Mouse (Mus musculus) neural tube, embryonic 12.5 days (tissue): ENCODE results near the gene Phb2. TPM values are rescaled to one million over a fixed set of nuclear protein-coding genes. Genes with fewer than 3 reads are reported as not detected.

Experiments used
- ATAC-seq: fragments of 200-750 bp; cut with Nextera tagmentation; 2 replicates; pipeline ENCODE4 v1.8.0; 2017; ENCODE audit warnings: low read depth, mild to moderate bottlenecking, moderate TSS enrichment, moderate library complexity; ENCODE audit not compliant: low FRiP score
- H3K27ac ChIP-seq: fragments of 300-500 bp; sonication (generic); 2 replicates; pipeline ENCODE4 v1.5.1; 2016
- H3K27me3 ChIP-seq: fragments of 300-500 bp; sonication (generic); replicated peaks from 2 replicates; pipeline ENCODE4 v1.6.1; 2016; ENCODE audit warnings: mild to moderate bottlenecking
- H3K36me3 ChIP-seq: fragments of 300-500 bp; sonication (generic); 2 replicates; pipeline ENCODE4 v1.6.1; 2016; ENCODE audit warnings: mild to moderate bottlenecking
- H3K4me1 ChIP-seq: fragments of 300-500 bp; sonication (generic); 2 replicates; pipeline ENCODE4 v1.6.1; 2016
- H3K4me2 ChIP-seq: fragments of 300-500 bp; sonication (generic); replicated peaks from 2 replicates; pipeline ENCODE4 v1.6.1; 2016; ENCODE audit warnings: mild to moderate bottlenecking
- H3K4me3 ChIP-seq: fragments of 300-500 bp; sonication (generic); 2 replicates; pipeline ENCODE4 v1.5.1; 2016
- H3K9ac ChIP-seq: fragments of 300-500 bp; sonication (generic); 2 replicates; pipeline ENCODE4 v1.6.1; 2016; ENCODE audit warnings: mild to moderate bottlenecking
- H3K9me3 ChIP-seq: fragments of 300-500 bp; sonication (generic); 2 replicates; pipeline ENCODE4 v1.6.1; 2016; ENCODE audit warnings: mild to moderate bottlenecking
- WGBS: fragments of 180-500 bp; shearing (Covaris S2); methylation state at CpG from one replicate; pipeline ENCODE4 v1.1.7; 2016; 5-methylcytosine and 5-hydroxymethylcytosine counted together
- polyA plus RNA-seq: library from polyadenylated mRNA; unstranded; fragments of >200 nt; fragmentation: Nextera tagmentation; extraction: Ambion mirVana; gene quantifications from 2 replicates; pipeline ENCODE4 v1.2.1, GENCODE M21; 2016

Gene Phb2
- polyA plus RNA-seq = 312 and 315 TPM in 2 replicates

DNA sequence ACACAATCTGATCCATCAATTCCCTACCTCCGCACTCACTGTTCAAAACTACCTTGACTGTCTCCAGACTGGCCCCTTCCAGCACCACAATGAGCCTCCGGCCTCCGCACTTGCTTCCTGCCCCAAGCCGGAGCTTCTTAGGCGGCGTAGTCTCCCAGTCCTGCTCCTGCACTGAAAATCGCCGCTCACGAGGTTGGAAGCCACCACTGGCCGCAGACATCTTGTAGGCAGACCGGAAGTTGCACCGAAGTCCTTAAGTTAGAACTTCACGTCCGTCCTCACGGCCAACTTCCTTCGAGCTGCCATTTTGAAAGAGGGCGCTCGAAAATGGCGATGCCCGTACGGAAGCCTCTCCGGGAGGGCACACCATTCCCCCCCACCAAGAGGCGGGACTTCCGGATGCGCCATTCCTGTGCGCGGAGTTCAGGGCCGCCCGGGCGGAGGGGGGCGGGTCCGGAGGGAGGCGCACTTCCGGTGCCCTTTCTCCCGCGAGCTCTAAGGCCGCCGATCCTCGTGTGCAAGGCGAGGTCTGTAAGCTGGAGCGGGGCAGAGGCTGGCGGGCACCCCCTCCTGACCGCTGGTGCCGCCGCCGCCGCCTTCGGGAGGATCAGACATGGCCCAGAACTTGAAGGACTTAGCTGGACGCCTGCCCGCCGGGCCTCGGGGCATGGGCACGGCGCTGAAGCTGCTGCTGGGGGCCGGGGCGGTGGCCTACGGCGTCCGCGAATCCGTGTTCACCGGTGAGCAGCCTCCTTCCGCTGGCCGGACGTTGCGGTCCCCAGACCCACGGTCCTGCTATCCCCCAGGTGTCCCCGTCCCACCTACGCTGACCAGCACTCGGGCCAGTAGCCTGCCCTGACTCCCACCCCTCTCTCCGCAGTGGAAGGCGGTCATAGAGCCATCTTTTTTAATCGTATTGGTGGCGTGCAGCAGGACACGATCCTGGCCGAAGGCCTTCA lies at the start of gene Phb2, which contains the start of gene Emg1:
TSS of gene Phb2 (plus strand) at position 513 of the 959 bp plus-strand sequence.
TSS of gene Emg1 (minus strand) at position 355 of the 959 bp plus-strand sequence.
- ATAC-seq = peak; percentile 96
- under 1% methylated on average over 76 of the region's 76 CpGs for WGBS
- Histone ChIP-seq H3K36me3 (peaks cover 49% of the 10 kb centered on the region), H3K9me3 (no peaks in the 10 kb centered on the region), H3K27me3 (no peaks in the 10 kb centered on the region), H3K4me3 (peak within 1 kb of the TSS; percentile 94), H3K4me2 (peak within 1 kb of the TSS; percentile 97), H3K4me1 (peaks cover 36% of the 10 kb centered on the region), H3K27ac (peak within 1 kb of the TSS; percentile 38; the same call in 1 of the 2 replicates), H3K9ac (peak within 1 kb of the TSS; percentile 91)

DNA sequence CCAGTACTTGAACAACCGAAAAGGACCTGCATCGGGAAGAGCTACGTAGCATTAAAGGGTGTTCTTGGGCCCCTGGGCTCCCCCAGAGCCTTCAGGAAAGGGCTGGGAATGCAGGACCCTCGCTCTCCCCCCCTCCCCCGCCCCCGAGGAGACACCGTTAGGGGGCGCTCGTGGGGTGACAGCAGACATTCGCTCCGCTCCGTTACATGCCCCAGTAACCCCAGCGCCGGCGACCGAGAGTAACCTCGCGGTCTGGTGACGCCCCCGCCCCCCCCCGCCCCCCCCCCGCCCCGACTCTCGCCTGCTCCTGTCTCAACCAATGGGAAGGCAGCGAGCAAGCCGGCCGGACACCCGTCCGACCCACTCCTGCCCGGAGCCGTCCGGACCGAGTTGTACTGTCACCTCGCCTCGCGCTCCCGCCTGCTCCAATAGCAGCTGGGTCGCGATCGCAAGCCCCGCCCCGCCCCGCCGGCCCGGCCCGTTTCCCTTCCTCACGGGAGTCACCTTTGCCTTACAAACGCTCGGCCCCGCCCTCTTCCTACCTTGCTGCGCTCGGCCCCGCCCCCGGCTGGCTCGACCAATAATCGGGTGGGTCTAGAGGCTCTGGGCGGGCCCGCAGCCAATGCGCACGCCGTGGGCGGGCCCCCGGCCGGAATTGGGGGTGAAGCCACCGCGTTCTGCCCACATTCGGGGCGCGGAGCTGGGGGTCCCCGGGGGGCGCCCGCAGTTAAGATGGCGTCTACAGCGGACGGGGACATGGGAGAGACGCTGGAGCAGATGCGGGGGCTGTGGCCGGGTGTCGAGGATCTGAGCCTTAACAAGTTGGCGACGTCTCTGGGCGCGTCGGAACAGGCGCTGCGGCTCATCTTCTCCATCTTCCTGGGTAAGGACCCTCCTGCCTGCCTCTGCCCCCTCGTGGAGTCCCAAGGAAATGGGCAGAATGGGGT lies 49.4 kb upstream of the Phb2 start, which contains the start of gene Lpcat3:
TSS of gene Lpcat3 (plus strand) at position 551 of the 947 bp plus-strand sequence.
- Histone ChIP-seq H3K36me3 (no peaks in the 10 kb centered on the region), H3K9ac (peak within 1 kb of the TSS; percentile 54), H3K4me1 (peaks cover 4% of the 10 kb centered on the region; the same call in 1 of the 2 replicates), H3K9me3 (no peaks in the 10 kb centered on the region), H3K27ac (peak within 1 kb of the TSS; percentile 42), H3K27me3 (no peaks in the 10 kb centered on the region), H3K4me3 (peak within 1 kb of the TSS; percentile 63), H3K4me2 (peak within 1 kb of the TSS; percentile 69)
- peak; percentile 99 for ATAC-seq
- WGBS = under 1% methylated on average over 72 of the region's 87 CpGs

DNA sequence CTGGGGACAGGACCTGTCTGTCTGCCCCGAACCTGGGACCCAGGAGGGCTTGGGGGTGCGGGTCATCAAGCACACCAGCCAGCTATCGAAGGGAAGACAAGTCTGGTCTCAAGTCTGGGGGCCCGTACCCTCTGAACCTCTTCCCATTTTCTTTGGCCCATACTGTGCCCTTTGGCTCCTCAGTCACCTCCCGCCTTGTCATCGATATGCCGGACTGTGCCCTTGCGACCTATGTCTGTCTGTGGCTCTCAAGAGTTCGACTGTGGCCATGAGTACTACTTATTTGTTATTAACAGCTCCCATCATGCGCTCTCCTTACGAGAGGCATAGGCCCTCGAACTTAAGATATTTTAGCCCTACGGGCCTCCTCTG lies 48.7 kb upstream of the Phb2 start:
- Histone ChIP-seq H3K9me3 (no peaks in the 10 kb centered on the region), H3K9ac (peak overlapping the region; percentile 54), H3K4me1 (peaks cover 4% of the 10 kb centered on the region; the same call in 1 of the 2 replicates), H3K36me3 (no peaks in the 10 kb centered on the region), H3K27ac (no peak overlapping the region), H3K4me2 (peak overlapping the region; percentile 69), H3K4me3 (peak overlapping the region; percentile 63), H3K27me3 (no peaks in the 10 kb centered on the region)
- WGBS = 19% methylated on average over 13 of the region's 13 CpGs
- ATAC-seq = no peak

DNA sequence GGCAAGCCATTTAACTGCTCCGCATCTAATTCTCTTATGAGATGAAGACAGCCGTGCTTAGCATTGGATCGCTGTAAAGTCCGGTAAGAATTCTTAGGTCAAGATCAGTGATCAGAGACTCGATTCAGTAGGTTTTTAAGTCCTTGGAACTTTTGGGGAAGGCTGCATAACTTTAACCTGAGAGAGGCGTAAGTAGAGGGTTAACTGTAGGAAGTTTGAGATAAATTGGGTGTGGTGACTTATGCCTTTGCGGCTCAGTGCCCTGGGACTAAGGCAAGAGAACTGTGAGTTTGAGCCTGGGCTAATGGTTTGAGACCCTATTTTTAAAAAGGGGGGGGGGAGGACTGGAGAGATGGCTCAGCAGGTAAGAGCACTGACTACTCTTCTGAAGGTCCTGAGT lies 47.9 kb upstream of the Phb2 start:
- no peak overlapping the region for H3K4me2 ChIP-seq
- no peaks in the 10 kb centered on the region for H3K27me3 ChIP-seq
- no peaks in the 10 kb centered on the region for H3K9me3 ChIP-seq
- ATAC-seq = no peak
- H3K27ac ChIP-seq = no peak overlapping the region
- 89% methylated on average over 7 of the region's 7 CpGs for WGBS
- no peak overlapping the region for H3K4me3 ChIP-seq
- H3K4me1 ChIP-seq = peaks cover 4% of the 10 kb centered on the region; the same call in 1 of the 2 replicates
- no peak overlapping the region for H3K9ac ChIP-seq
- H3K36me3 ChIP-seq = no peaks in the 10 kb centered on the region

DNA sequence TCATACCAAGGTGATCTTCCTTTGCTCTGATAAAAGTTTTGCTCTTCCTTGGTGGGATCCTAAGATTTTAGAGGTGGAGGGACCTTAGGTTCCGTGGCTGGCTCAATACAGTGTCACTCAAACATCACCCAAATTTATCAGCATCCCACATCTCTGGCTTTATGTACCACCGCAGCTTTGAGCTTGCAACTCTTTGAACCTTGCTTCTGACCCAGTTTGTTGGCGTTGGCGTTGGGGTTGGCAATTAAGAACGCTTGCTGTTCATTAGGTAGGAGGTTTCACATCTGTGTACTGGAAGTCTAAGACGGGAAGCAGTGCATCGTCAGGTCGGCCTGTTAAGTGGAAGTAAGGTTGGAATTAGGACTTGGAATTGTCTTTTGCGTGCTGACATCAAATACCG lies 47.1 kb upstream of the Phb2 start:
- Histone ChIP-seq H3K9ac (no peak overlapping the region), H3K4me2 (no peak overlapping the region), H3K9me3 (no peaks in the 10 kb centered on the region), H3K36me3 (no peaks in the 10 kb centered on the region), H3K4me1 (peaks cover 4% of the 10 kb centered on the region; the same call in 1 of the 2 replicates), H3K27me3 (no peaks in the 10 kb centered on the region), H3K4me3 (no peak overlapping the region), H3K27ac (no peak overlapping the region)
- no peak for ATAC-seq
- WGBS = 94% methylated on average over 10 of the region's 10 CpGs

DNA sequence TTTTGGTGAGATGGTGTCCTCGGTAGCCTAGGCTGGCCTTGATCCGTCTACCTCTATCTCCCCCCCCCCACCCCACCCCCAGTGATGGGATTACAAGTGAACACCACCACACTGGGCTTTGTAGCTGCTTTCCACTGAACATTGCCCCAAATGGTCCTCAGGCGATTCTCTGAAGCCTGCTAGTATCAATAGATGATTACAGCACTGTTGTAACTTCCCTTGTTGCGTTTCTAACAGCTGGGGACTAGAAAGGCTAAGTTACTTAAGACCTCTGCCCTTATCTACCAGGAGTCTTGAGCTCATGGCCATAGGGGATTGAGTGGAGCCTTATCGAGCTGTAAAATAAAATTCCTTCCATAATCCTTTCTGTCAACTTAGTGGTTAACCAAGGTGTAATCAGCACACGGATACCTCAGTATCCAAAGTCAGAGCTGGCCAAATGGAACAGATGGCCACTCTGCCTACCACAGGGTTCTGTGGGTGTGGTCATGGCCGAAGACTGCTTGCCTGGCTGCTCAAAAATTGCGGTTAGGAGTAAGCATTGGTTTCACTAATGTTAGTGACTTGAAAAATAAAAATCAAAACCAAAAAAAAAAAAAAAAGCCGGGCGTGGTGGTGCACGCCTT lies 42.8 kb upstream of the Phb2 start:
- Histone ChIP-seq H3K27me3 (no peaks in the 10 kb centered on the region), H3K36me3 (peaks cover 3% of the 10 kb centered on the region; the same call in 1 of the 2 replicates), H3K4me1 (peaks cover 6% of the 10 kb centered on the region; the same call in 1 of the 2 replicates), H3K27ac (no peak overlapping the region), H3K9me3 (no peaks in the 10 kb centered on the region), H3K9ac (no peak overlapping the region), H3K4me2 (no peak overlapping the region), H3K4me3 (no peak overlapping the region)
- no peak for ATAC-seq
- 88% methylated on average over 11 of the region's 11 CpGs for WGBS

DNA sequence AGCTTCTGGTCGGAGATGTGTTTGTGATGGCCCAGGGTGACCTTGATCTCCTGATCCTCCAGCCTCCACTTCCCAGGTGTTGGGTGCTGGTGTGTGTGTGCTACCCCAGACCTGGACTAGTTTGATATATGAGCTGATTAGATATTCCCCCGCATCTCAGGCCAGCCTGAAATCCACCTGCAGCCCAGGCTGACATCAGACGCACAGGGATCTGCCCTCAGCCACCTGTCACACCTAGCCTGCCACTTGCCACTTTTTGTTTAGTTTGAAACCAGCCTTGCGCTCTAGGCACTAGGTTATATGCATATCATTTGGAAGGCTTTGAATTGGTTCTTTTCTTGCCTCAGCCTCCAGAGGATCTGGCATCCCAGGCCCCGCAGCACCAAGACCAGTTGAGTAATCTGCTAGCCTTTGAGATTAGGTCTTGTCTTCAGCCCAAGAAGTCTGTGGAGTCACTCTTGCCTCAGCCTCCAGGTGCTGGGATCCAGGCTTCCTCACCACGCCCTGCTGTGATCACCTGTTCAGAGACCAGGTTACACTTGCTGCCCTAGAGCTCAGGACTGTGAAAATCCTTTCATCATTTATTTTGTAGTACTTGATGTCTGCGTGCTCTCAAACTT lies 41.7 kb upstream of the Phb2 start:
- no peak overlapping the region for H3K27ac ChIP-seq
- peaks cover 3% of the 10 kb centered on the region; the same call in 1 of the 2 replicates for H3K36me3 ChIP-seq
- ATAC-seq = no peak
- no peaks in the 10 kb centered on the region for H3K9me3 ChIP-seq
- H3K4me2 ChIP-seq = no peak overlapping the region
- H3K4me1 ChIP-seq = peaks cover 6% of the 10 kb centered on the region; the same call in 1 of the 2 replicates
- H3K27me3 ChIP-seq = no peaks in the 10 kb centered on the region
- WGBS = 92% methylated on average over 7 of the region's 7 CpGs
- no peak overlapping the region for H3K4me3 ChIP-seq
- no peak overlapping the region for H3K9ac ChIP-seq

DNA sequence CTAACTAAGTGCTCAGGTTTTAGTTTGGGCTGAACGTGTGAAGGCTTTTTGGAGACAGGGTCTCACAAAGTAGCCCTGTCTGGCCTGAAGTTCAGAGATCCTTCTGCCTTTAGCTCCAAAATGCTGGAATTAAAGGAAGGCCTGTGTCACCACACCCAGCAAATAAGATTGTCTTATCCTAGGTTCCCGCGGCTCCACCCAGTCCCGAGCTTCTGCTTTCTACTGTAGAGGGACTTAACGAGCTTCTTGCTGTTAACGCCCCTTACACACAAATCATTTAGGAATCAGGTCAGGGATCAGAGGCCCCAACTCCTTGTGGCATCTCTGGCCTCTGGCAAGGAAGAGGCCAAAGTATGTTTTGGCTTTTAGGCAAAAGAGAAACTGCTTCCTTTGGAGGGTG lies 40.0 kb upstream of the Phb2 start:
- Histone ChIP-seq H3K4me2 (no peak overlapping the region), H3K36me3 (peaks cover 3% of the 10 kb centered on the region; the same call in 1 of the 2 replicates), H3K9ac (no peak overlapping the region), H3K27me3 (no peaks in the 10 kb centered on the region), H3K4me1 (peaks cover 6% of the 10 kb centered on the region; the same call in 1 of the 2 replicates), H3K9me3 (no peaks in the 10 kb centered on the region), H3K4me3 (no peak overlapping the region), H3K27ac (no peak overlapping the region)
- ATAC-seq = no peak
- 75% methylated on average over 6 of the region's 6 CpGs for WGBS

DNA sequence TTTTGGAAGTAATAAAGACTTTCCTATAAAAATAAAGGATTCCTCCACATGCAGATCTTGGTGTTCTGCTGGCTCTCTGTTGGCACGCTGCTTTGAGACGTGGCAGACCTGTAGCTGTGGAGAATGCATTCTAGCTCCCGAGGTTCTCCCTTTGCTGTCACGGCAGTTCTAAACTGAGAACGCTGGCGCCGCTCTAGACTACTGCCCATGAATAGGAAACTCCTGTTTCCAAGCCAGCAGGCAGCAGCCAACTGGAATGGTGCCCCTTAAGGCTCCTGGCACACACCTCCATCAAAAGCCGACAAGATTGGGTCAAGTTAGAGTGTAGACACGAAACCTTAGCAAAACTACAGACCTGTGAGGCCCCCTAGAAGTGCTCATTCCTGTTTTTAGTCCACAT lies 38.5 kb upstream of the Phb2 start:
- Histone ChIP-seq H3K4me1 (peaks cover 6% of the 10 kb centered on the region; the same call in 1 of the 2 replicates), H3K9me3 (no peaks in the 10 kb centered on the region), H3K4me2 (no peak overlapping the region), H3K4me3 (no peak overlapping the region), H3K27me3 (no peaks in the 10 kb centered on the region), H3K9ac (no peak overlapping the region), H3K27ac (no peak overlapping the region), H3K36me3 (peaks cover 3% of the 10 kb centered on the region; the same call in 1 of the 2 replicates)
- no peak for ATAC-seq
- 91% methylated on average over 9 of the region's 9 CpGs for WGBS

DNA sequence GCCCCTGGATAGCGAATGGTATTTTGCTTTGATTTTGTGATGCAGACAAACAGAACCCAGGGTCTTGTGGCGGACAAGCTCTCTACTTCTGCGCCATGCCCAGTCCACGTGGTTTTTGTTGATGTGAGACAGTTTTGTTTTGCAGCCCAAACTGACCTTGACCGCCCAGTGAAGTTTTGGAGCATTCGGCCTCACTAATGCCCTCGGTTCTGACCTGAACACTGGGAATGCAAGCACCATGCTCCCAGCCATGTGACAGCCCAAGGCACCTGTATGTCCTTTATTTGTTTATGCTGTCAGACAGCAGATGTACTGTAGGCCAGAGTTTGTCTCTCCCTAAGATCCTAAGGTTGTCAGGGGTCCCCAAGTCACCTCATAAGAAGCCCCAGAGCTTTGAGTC lies 37.5 kb upstream of the Phb2 start:
- 96% methylated on average over 7 of the region's 7 CpGs for WGBS
- H3K9me3 ChIP-seq = no peaks in the 10 kb centered on the region

DNA sequence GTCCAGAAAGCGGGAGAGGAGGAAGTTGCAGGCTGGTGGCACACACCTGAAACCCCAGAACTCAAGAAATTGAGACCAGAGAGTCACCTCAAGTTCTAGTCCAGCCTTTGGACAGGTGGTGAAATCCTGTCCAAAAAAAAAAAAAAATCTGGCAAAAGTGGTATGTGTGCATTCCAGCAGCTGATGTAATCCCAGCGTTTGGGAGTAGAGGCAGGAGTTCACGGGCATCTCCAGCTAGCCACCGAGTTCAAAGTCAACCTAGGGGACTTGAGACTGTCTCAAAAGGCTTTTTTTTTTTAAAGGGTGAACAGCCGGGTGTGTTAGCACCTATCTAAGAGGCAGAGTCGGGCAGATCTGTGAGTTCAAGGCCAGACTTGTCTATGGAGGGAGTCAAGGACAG lies 36.0 kb upstream of the Phb2 start:
- no peaks in the 10 kb centered on the region for H3K27me3 ChIP-seq
- H3K4me2 ChIP-seq = no peak overlapping the region
- no peaks in the 10 kb centered on the region for H3K9me3 ChIP-seq
- peaks cover 3% of the 10 kb centered on the region; the same call in 1 of the 2 replicates for H3K36me3 ChIP-seq
- no peak overlapping the region for H3K4me3 ChIP-seq
- WGBS = 90% methylated on average over 6 of the region's 6 CpGs
- peaks cover 6% of the 10 kb centered on the region; the same call in 1 of the 2 replicates for H3K4me1 ChIP-seq
- no peak overlapping the region for H3K9ac ChIP-seq
- ATAC-seq = no peak
- H3K27ac ChIP-seq = no peak overlapping the region

More for the DNA sequence above, 37.5 kb upstream of the Phb2 start:
- no peak for ATAC-seq
- H3K9ac ChIP-seq = no peak overlapping the region
- no peak overlapping the region for H3K4me2 ChIP-seq
- H3K27ac ChIP-seq = no peak overlapping the region
- H3K36me3 ChIP-seq = peaks cover 3% of the 10 kb centered on the region; the same call in 1 of the 2 replicates
- no peak overlapping the region for H3K4me3 ChIP-seq
- peaks cover 6% of the 10 kb centered on the region; the same call in 1 of the 2 replicates for H3K4me1 ChIP-seq
- H3K27me3 ChIP-seq = no peaks in the 10 kb centered on the region
